Mouse (Mus musculus) frontal cortex, postnatal 25 days (tissue): ENCODE measurements around the gene Art3.

ENCODE experiments used
- DNase-seq, 2 experiments: peaks; one replicate each; pipeline ENCODE4 v3.0.0; 2022; ENCODE audit warnings: low spot score in 2 of 2

The Art3 gene

GRCm38 (mm10) chr5:92376795-92377405 is 45.3 kb downstream of the Art3 start:
- DNase-seq = no peak

- DNase-seq = peak; percentile 67 to 71
These were observed 50.1 kb downstream of the Art3 start for GRCm38 (mm10) chr5:92381550-92382348.

- no peak for DNase-seq
These were observed 50.7 kb downstream of the Art3 start for GRCm38 (mm10) chr5:92382349-92382679.

- no peak for DNase-seq
These were observed 52.1 kb downstream of the Art3 start for GRCm38 (mm10) chr5:92383747-92384146.

- DNase-seq = no peak
These were observed 53.2 kb downstream of the Art3 start for GRCm38 (mm10) chr5:92384855-92385254.

GRCm38 (mm10) chr5:92386102-92386501 is 54.5 kb downstream of the Art3 start:
- no peak for DNase-seq

GRCm38 (mm10) chr5:92386643-92387042 is 55.0 kb downstream of the Art3 start:
- DNase-seq = no peak

GRCm38 (mm10) chr5:92387433-92387832 is 55.8 kb downstream of the Art3 start:
- no peak for DNase-seq

- no peak for DNase-seq
These were observed 58.4 kb downstream of the Art3 start for GRCm38 (mm10) chr5:92389977-92390376.

GRCm38 (mm10) chr5:92390615-92391014 is 59.0 kb downstream of the Art3 start:
- no peak for DNase-seq

GRCm38 (mm10) chr5:92392542-92392941 is 60.9 kb downstream of the Art3 start:
- DNase-seq = no peak

- no peak for DNase-seq
These were observed 62.2 kb downstream of the Art3 start for GRCm38 (mm10) chr5:92393863-92394262.

- DNase-seq = no peak
These were observed 64.1 kb downstream of the Art3 start for GRCm38 (mm10) chr5:92395764-92396163.

- no peak for DNase-seq
These were observed 64.8 kb downstream of the Art3 start for GRCm38 (mm10) chr5:92396476-92396875.

GRCm38 (mm10) chr5:92398153-92398552 is 66.5 kb downstream of the Art3 start:
- peak; percentile 42 to 57 for DNase-seq

- no peak for DNase-seq
These were observed 71.2 kb downstream of the Art3 start for GRCm38 (mm10) chr5:92402816-92403215.

- no peak for DNase-seq
These were observed 72.2 kb downstream of the Art3 start for GRCm38 (mm10) chr5:92403562-92404399.

GRCm38 (mm10) chr5:92404400-92404678 is 72.7 kb downstream of the Art3 start:
- DNase-seq = no peak

GRCm38 (mm10) chr5:92409361-92410155 is 77.9 kb downstream of the Art3 start:
- no peak for DNase-seq

GRCm38 (mm10) chr5:92410486-92410885 is 78.9 kb downstream of the Art3 start:
- no peak for DNase-seq

GRCm38 (mm10) chr5:92411461-92412140 is 80.0 kb downstream of the Art3 start:
- DNase-seq = no peak
